Mouse (Mus musculus) heart, embryonic 11.5 days (tissue): ENCODE measurements around the gene Cfap61. TPM values are rescaled to one million over a fixed set of nuclear protein-coding genes. Genes with fewer than 3 reads are reported as not detected.
A peak's percentile ranks its signal among the peaks of the same experiment; 100 is the strongest.
"Not testable (repeated sequence)": the region's sequence is repeated elsewhere in the genome, so short reads cannot be mapped to it uniquely, and the experiment has no call there.

ENCODE experiments used
- ATAC-seq: fragments of 200-750 bp; cut with Nextera tagmentation; replicated peaks from 2 replicates; pipeline ENCODE4 v1.8.0; 2017; ENCODE audit warnings: moderate library complexity; ENCODE audit not compliant: insufficient number of reproducible peaks, low FRiP score, low TSS enrichment
- H3K27ac ChIP-seq: fragments of 300-500 bp; sonication (generic); 2 replicates; pipeline ENCODE4 v1.5.1; 2014; ENCODE audit warnings: mild to moderate bottlenecking, low read depth, low read length
- H3K27me3 ChIP-seq: fragments of 300-500 bp; sonication (generic); 2 replicates; pipeline ENCODE4 v1.6.1; 2014; ENCODE audit warnings: mild to moderate bottlenecking, low read length, mixed read lengths; ENCODE audit not compliant: control insufficient read depth, insufficient read depth
- H3K36me3 ChIP-seq: fragments of 300-500 bp; sonication (generic); 2 replicates; pipeline ENCODE4 v1.6.1; 2014; ENCODE audit warnings: mild to moderate bottlenecking, low read length, moderate library complexity, mixed read lengths; ENCODE audit not compliant: control insufficient read depth, insufficient read depth
- H3K4me1 ChIP-seq: fragments of 300-500 bp; sonication (generic); 2 replicates; pipeline ENCODE4 v1.6.1; 2014; ENCODE audit warnings: low read length; ENCODE audit not compliant: control insufficient read depth, insufficient read depth
- H3K4me2 ChIP-seq: fragments of 300-500 bp; sonication (generic); 2 replicates; pipeline ENCODE4 v1.6.1; 2014; ENCODE audit warnings: mild to moderate bottlenecking, moderate library complexity
- H3K4me3 ChIP-seq: fragments of 300-500 bp; sonication (generic); 2 replicates; pipeline ENCODE4 v1.5.1; 2014; ENCODE audit warnings: low read depth, low read length
- H3K9ac ChIP-seq: fragments of 300-500 bp; sonication (generic); 2 replicates; pipeline ENCODE4 v1.6.1; 2014; ENCODE audit warnings: mild to moderate bottlenecking, low read depth, low read length, moderate library complexity
- H3K9me3 ChIP-seq: fragments of 300-500 bp; sonication (generic); replicated peaks from 2 replicates; pipeline ENCODE4 v1.6.1; 2016; ENCODE audit warnings: low read length; ENCODE audit not compliant: control insufficient read depth
- WGBS: fragments of 180-500 bp; shearing (Covaris S2); extraction: QIAGEN DNeasy Blood & Tissue Kit; methylation state at CpG from one replicate; pipeline ENCODE4 v1.1.7; 2014; ENCODE audit not compliant: insufficient replicate concordance; 5-methylcytosine and 5-hydroxymethylcytosine counted together
- polyA plus RNA-seq: library from polyadenylated mRNA; unstranded; fragments of >200 nt; fragmentation: Nextera tagmentation; extraction: Ambion mirVana; gene quantifications from 2 replicates; pipeline ENCODE4 v1.2.1, GENCODE M21; 2014

Gene Cfap61
- polyA plus RNA-seq, 1 experiment from 2014 or later = 0.10 TPM

GRCm38 (mm10) chr2:145900318-145900717 is 34.3 kb upstream of the Cfap61 start:
- H3K4me2 ChIP-seq, H3K27me3 ChIP-seq, H3K36me3 ChIP-seq, H3K4me3 ChIP-seq, H3K9me3 ChIP-seq, H3K9ac ChIP-seq, ATAC-seq, H3K27ac ChIP-seq: not testable (repeated sequence)
- peaks cover 10% of the 10 kb centered on the region for H3K4me1 ChIP-seq
- 69% methylated on average over 8 of the region's 8 CpGs for WGBS

- Histone ChIP-seq H3K9me3 (no peaks in the 10 kb centered on the region), H3K4me1 (peaks cover 14% of the 10 kb centered on the region), H3K36me3 (no peaks in the 10 kb centered on the region; the same call in 1 of the 2 replicates), H3K27me3 (no peaks in the 10 kb centered on the region), H3K27ac (no peak within 1 kb of the TSS), H3K4me2 (peak within 1 kb of the TSS; percentile 85), H3K9ac (no peak within 1 kb of the TSS; the same call in 1 of the 2 replicates), H3K4me3 (peak within 1 kb of the TSS; percentile 98)
- WGBS = 78% methylated on average over 6 of the region's 6 CpGs
- no peak for ATAC-seq
These were observed 32.7 kb upstream of the Cfap61 start, which contains the start of gene Naa20 for GRCm38 (mm10) chr2:145901861-145902260. TSS of gene Naa20 (plus strand) at chr2:145902099.

GRCm38 (mm10) chr2:145903061-145903901 is 31.3 kb upstream of the Cfap61 start:
- Histone ChIP-seq H3K4me3 (peak overlapping the region; percentile 98), H3K9me3 (no peaks in the 10 kb centered on the region), H3K4me1 (peaks cover 14% of the 10 kb centered on the region), H3K27me3 (no peaks in the 10 kb centered on the region), H3K9ac (peak overlapping the region; percentile 97), H3K4me2 (peak overlapping the region; percentile 85), H3K36me3 (no peaks in the 10 kb centered on the region; the same call in 1 of the 2 replicates), H3K27ac (peak overlapping the region; percentile 88)
- WGBS = under 1% methylated on average over 66 of the region's 68 CpGs
- peak; percentile 92 for ATAC-seq

- Histone ChIP-seq H3K4me2 (peak overlapping the region; percentile 85), H3K27ac (0 out of 2 replicates have a peak overlapping the region, but pooled peaks have one; percentile 15), H3K27me3 (no peaks in the 10 kb centered on the region), H3K9me3 (no peaks in the 10 kb centered on the region), H3K4me1 (peaks cover 14% of the 10 kb centered on the region), H3K9ac (peak overlapping the region; percentile 97), H3K4me3 (peak overlapping the region; percentile 98), H3K36me3 (peaks cover 3% of the 10 kb centered on the region)
- ATAC-seq = no peak
- WGBS = 25% methylated on average over 12 of the region's 12 CpGs
These were observed 30.5 kb upstream of the Cfap61 start for GRCm38 (mm10) chr2:145903983-145904616.

GRCm38 (mm10) chr2:145905156-145905555 is 29.4 kb upstream of the Cfap61 start:
- Histone ChIP-seq H3K27ac (peak overlapping the region; percentile 17; the same call in 1 of the 2 replicates), H3K4me3 (no peak overlapping the region), H3K9ac (no peak overlapping the region), H3K4me2 (0 out of 2 replicates have a peak overlapping the region, but pooled peaks have one; percentile 85), H3K36me3 (peaks cover 9% of the 10 kb centered on the region), H3K9me3 (no peaks in the 10 kb centered on the region), H3K4me1 (peaks cover 14% of the 10 kb centered on the region), H3K27me3 (no peaks in the 10 kb centered on the region)
- WGBS = 76% methylated on average over 6 of the region's 6 CpGs
- ATAC-seq = no peak

- H3K36me3 ChIP-seq = peaks cover 10% of the 10 kb centered on the region
- not testable (repeated sequence) for ATAC-seq
These were observed 28.7 kb upstream of the Cfap61 start for GRCm38 (mm10) chr2:145905884-145906283.

GRCm38 (mm10) chr2:145920941-145921650 is 13.5 kb upstream of the Cfap61 start:
- H3K4me1 ChIP-seq = no peaks in the 10 kb centered on the region
- H3K27me3 ChIP-seq = no peaks in the 10 kb centered on the region
- WGBS = 94% methylated on average over 8 of the region's 8 CpGs
- no peak overlapping the region for H3K9ac ChIP-seq
- no peak overlapping the region for H3K4me2 ChIP-seq
- peaks cover 27% of the 10 kb centered on the region for H3K36me3 ChIP-seq
- no peak overlapping the region for H3K27ac ChIP-seq
- no peak for ATAC-seq
- H3K9me3 ChIP-seq = no peaks in the 10 kb centered on the region
- no peak overlapping the region for H3K4me3 ChIP-seq

More at GRCm38 (mm10) chr2:145905884-145906283, 28.7 kb upstream of the Cfap61 start:
- H3K27ac ChIP-seq, H3K27me3 ChIP-seq, H3K9me3 ChIP-seq, H3K4me2 ChIP-seq, H3K9ac ChIP-seq, H3K4me3 ChIP-seq: not testable (repeated sequence)
- 41% methylated on average over 4 of the region's 4 CpGs for WGBS
- H3K4me1 ChIP-seq = peaks cover 14% of the 10 kb centered on the region

- Histone ChIP-seq H3K27ac (peak overlapping the region; percentile 52; the same call in 1 of the 2 replicates), H3K4me1 (peaks cover 8% of the 10 kb centered on the region), H3K4me3 (no peak overlapping the region), H3K36me3 (no peaks in the 10 kb centered on the region), H3K9ac (no peak overlapping the region), H3K4me2 (no peak overlapping the region; the same call in 1 of the 2 replicates), H3K9me3 (no peaks in the 10 kb centered on the region), H3K27me3 (no peaks in the 10 kb centered on the region)
- no peak for ATAC-seq
- 52% methylated on average over 8 of the region's 8 CpGs for WGBS
These were observed 2.4 kb downstream of the Cfap61 start for GRCm38 (mm10) chr2:145936975-145937374.
